Mouse (Mus musculus): ENCODE data around the gene C1d. TPM values are rescaled to one million over a fixed set of nuclear protein-coding genes. Genes with fewer than 3 reads are reported as not detected.

C1d gene
- polyA plus RNA-seq, 2 experiments, result 72.5 to 114 TPM

GRCm38 (mm10) chr11:17284055-17284454 is 26.7 kb downstream of the C1d start:
- no peak for TF ChIP-seq POLR2A (IDR thresholded peaks at IDR 0.05; ENCODE audit: borderline replicate concordance, extremely low read depth, insufficient read depth, insufficient read length)

GRCm38 (mm10) chr11:17288884-17289283 is 31.5 kb downstream of the C1d start:
- Histone ChIP-seq H3K9ac (ENCODE audit: low read depth, low read length, severe bottlenecking) (no peak overlapping the region), H3K27me3 (ENCODE audit: control insufficient read depth, insufficient read depth, low read length) (no peaks in the 10 kb centered on the region), H3K9me3 (ENCODE audit: control insufficient read depth, low read length) (no peaks in the 10 kb centered on the region), H3K27ac (replicated peaks; ENCODE audit: low read depth, low read length) (no peak overlapping the region), H3K4me3 (replicated peaks; ENCODE audit: low read length) (no peak overlapping the region), H3K4me1 (ENCODE audit: control insufficient read depth, insufficient read depth, low read length) (no peaks in the 10 kb centered on the region), H3K36me3 (ENCODE audit: control insufficient read depth, insufficient read depth, low read length) (no peaks in the 10 kb centered on the region), H3K4me2 (replicated peaks; ENCODE audit: low read depth, low read length, severe bottlenecking) (no peak overlapping the region)
- DNase-seq (ENCODE audit: low spot score) (no peak), ATAC-seq (ENCODE audit: low FRiP score, low read depth) (no peak)
- no peak for TF ChIP-seq POLR2A (IDR thresholded peaks at IDR 0.05; ENCODE audit: borderline replicate concordance, extremely low read depth, insufficient read depth, insufficient read length)

More at GRCm38 (mm10) chr11:17284055-17284454, 26.7 kb downstream of the C1d start:
- ATAC-seq (ENCODE audit: low FRiP score, low read depth), result no peak
- no peak for DNase-seq (ENCODE audit: low spot score)
- WGBS, result 71% methylated on average over 10 of the region's 10 CpGs
- no peak overlapping the region for H3K27ac ChIP-seq (replicated peaks; ENCODE audit: low read depth, low read length)
- H3K27me3 ChIP-seq (ENCODE audit: control insufficient read depth, insufficient read depth, low read length), result 0 out of 2 replicates have a peak, but pooled peaks cover 5% of the 10 kb centered on the region
- no peak overlapping the region for H3K9ac ChIP-seq (ENCODE audit: low read depth, low read length, severe bottlenecking)
- no peaks in the 10 kb centered on the region for H3K9me3 ChIP-seq (ENCODE audit: control insufficient read depth, low read length)
- no peaks in the 10 kb centered on the region for H3K36me3 ChIP-seq (ENCODE audit: control insufficient read depth, insufficient read depth, low read length)
- no peaks in the 10 kb centered on the region for H3K4me1 ChIP-seq (ENCODE audit: control insufficient read depth, insufficient read depth, low read length)
- H3K4me2 ChIP-seq (replicated peaks; ENCODE audit: low read depth, low read length, severe bottlenecking), result no peak overlapping the region
- H3K4me3 ChIP-seq (replicated peaks; ENCODE audit: low read length), result no peak overlapping the region

GRCm38 (mm10) chr11:17306007-17306891 is 48.9 kb downstream of the C1d start:
- TF ChIP-seq POLR2A (IDR thresholded peaks at IDR 0.05; ENCODE audit: borderline replicate concordance, extremely low read depth, insufficient read depth, insufficient read length), result no peak
- Histone ChIP-seq H3K4me1 (ENCODE audit: control insufficient read depth, insufficient read depth, low read length) (no peaks in the 10 kb centered on the region), H3K36me3 (ENCODE audit: control insufficient read depth, insufficient read depth, low read length) (no peaks in the 10 kb centered on the region), H3K4me3 (replicated peaks; ENCODE audit: low read length) (no peak overlapping the region), H3K27me3 (ENCODE audit: control insufficient read depth, insufficient read depth, low read length) (no peaks in the 10 kb centered on the region), H3K27ac (replicated peaks; ENCODE audit: low read depth, low read length) (no peak overlapping the region), H3K9ac (ENCODE audit: low read depth, low read length, severe bottlenecking) (no peak overlapping the region), H3K4me2 (replicated peaks; ENCODE audit: low read depth, low read length, severe bottlenecking) (no peak overlapping the region), H3K9me3 (ENCODE audit: control insufficient read depth, low read length) (no peaks in the 10 kb centered on the region)
- 59% methylated on average over 8 of the region's 8 CpGs for whole genome bisulfite sequencing
- ATAC-seq (ENCODE audit: low FRiP score, low read depth) (no peak), DNase-seq (ENCODE audit: low spot score) (no peak)

GRCm38 (mm10) chr11:17307457-17307856 is 50.1 kb downstream of the C1d start:
- Histone ChIP-seq H3K4me2 (replicated peaks; ENCODE audit: low read depth, low read length, severe bottlenecking) (no peak overlapping the region), H3K9me3 (ENCODE audit: control insufficient read depth, low read length) (no peaks in the 10 kb centered on the region), H3K27me3 (ENCODE audit: control insufficient read depth, insufficient read depth, low read length) (no peaks in the 10 kb centered on the region), H3K36me3 (ENCODE audit: control insufficient read depth, insufficient read depth, low read length) (no peaks in the 10 kb centered on the region), H3K4me1 (ENCODE audit: control insufficient read depth, insufficient read depth, low read length) (no peaks in the 10 kb centered on the region), H3K27ac (replicated peaks; ENCODE audit: low read depth, low read length) (no peak overlapping the region), H3K9ac (ENCODE audit: low read depth, low read length, severe bottlenecking) (no peak overlapping the region), H3K4me3 (replicated peaks; ENCODE audit: low read length) (no peak overlapping the region)
- TF ChIP-seq POLR2A (IDR thresholded peaks at IDR 0.05; ENCODE audit: borderline replicate concordance, extremely low read depth, insufficient read depth, insufficient read length), result no peak
- DNase-seq (ENCODE audit: low spot score) (no peak), ATAC-seq (ENCODE audit: low FRiP score, low read depth) (no peak)

Other genes starting within 250 kb of the C1d start
- 21.8 and 24.0 TPM in 2 replicates for gene Cnrip1, start 206.0 kb upstream of the C1d start, polyA plus RNA-seq (2012; rRNA removed)
- 16.5 and 22.2 TPM in 2 replicates for gene Cnrip1, start 206.0 kb upstream of the C1d start, polyA plus RNA-seq (2014; fragmentation: Nextera tagmentation; extraction: Ambion mirVana)
- 2.1 and 2.2 TPM in 2 replicates for gene Plek, start 205.2 kb upstream of the C1d start, polyA plus RNA-seq (2012; rRNA removed)
- 3.8 and 3.9 TPM in 2 replicates for gene Plek, start 205.2 kb upstream of the C1d start, polyA plus RNA-seq (2014; fragmentation: Nextera tagmentation; extraction: Ambion mirVana)
- 52.8 and 61.8 TPM in 2 replicates for gene Ppp3r1, start 98.3 kb upstream of the C1d start, polyA plus RNA-seq (2012; rRNA removed)
- gene Ppp3r1, start 98.3 kb upstream of the C1d start, polyA plus RNA-seq (2014; fragmentation: Nextera tagmentation; extraction: Ambion mirVana), result 93.1 and 96.5 TPM in 2 replicates
- 14.7 and 15.6 TPM in 2 replicates for gene Wdr92, start 75.5 kb upstream of the C1d start, polyA plus RNA-seq (2012; rRNA removed)
- 25.5 and 25.7 TPM in 2 replicates for gene Wdr92, start 75.5 kb upstream of the C1d start, polyA plus RNA-seq (2014; fragmentation: Nextera tagmentation; extraction: Ambion mirVana)
- 15.0 and 20.0 TPM in 2 replicates for gene Pno1, start 46.0 kb upstream of the C1d start, polyA plus RNA-seq (2012; rRNA removed)
- gene Pno1, start 46.0 kb upstream of the C1d start, polyA plus RNA-seq (2014; fragmentation: Nextera tagmentation; extraction: Ambion mirVana), result 71.4 and 75.6 TPM in 2 replicates